Mouse (Mus musculus) bone marrow macrophage, adult 2 months (primary cell): ENCODE results near the gene Phgdh. TPM values are rescaled to one million over a fixed set of nuclear protein-coding genes. Genes with fewer than 3 reads are reported as not detected.

ENCODE experiments used
- H3K27ac ChIP-seq: 2 replicates; pipeline ENCODE4 v1.5.1; 2012; ENCODE audit warnings: low read depth, low read length; ENCODE audit not compliant: insufficient read depth
- H3K4me1 ChIP-seq: 2 replicates; pipeline ENCODE4 v1.6.1; 2012; ENCODE audit warnings: low read length; ENCODE audit not compliant: control insufficient read depth, insufficient read depth
- H3K4me3 ChIP-seq: 2 replicates; pipeline ENCODE4 v1.5.1; 2012; ENCODE audit warnings: mild to moderate bottlenecking, low read length, moderate library complexity; ENCODE audit not compliant: insufficient read depth
- CTCF ChIP-seq: IDR thresholded peaks from 2 replicates; pipeline ENCODE4 v1.5.1; 2012; ENCODE audit warnings: low read depth, mild to moderate bottlenecking, low read length, moderate library complexity
- POLR2A ChIP-seq: IDR thresholded peaks from 2 replicates; pipeline ENCODE4 v1.6.1; 2012; ENCODE audit warnings: mild to moderate bottlenecking, low read depth, low read length, borderline replicate concordance
- polyA plus RNA-seq: library from polyadenylated mRNA; stranded (reverse); fragments of >200 nt; gene quantifications from 2 replicates; pipeline ENCODE4 v1.2.4, GENCODE M21; 2012; ENCODE audit not compliant: missing spikeins, insufficient read depth, insufficient read length

Phgdh gene
- polyA plus RNA-seq, 1 experiment: 3.3 TPM

GRCm38 (mm10) chr3:98300266-98300665 lies 39.5 kb downstream of the Phgdh start:
- TF ChIP-seq CTCF: no peak
- no peak for TF ChIP-seq POLR2A
- Histone ChIP-seq H3K4me3 (no peak overlapping the region), H3K4me1 (no peaks in the 10 kb centered on the region), H3K27ac (no peak overlapping the region)

- no peak for TF ChIP-seq CTCF
- TF ChIP-seq POLR2A: no peak
- no peak overlapping the region for H3K4me3 ChIP-seq
- H3K4me1 ChIP-seq: no peaks in the 10 kb centered on the region
Observed at GRCm38 (mm10) chr3:98299391-98300100, 40.2 kb downstream of the Phgdh start.

GRCm38 (mm10) chr3:98295965-98296364 lies 43.8 kb downstream of the Phgdh start:
- H3K4me1 ChIP-seq: no peaks in the 10 kb centered on the region
- no peak overlapping the region for H3K4me3 ChIP-seq
- no peak overlapping the region for H3K27ac ChIP-seq
- TF ChIP-seq CTCF: no peak
- no peak for TF ChIP-seq POLR2A

More at GRCm38 (mm10) chr3:98299391-98300100, 40.2 kb downstream of the Phgdh start:
- H3K27ac ChIP-seq: no peak overlapping the region

- Histone ChIP-seq H3K27ac (no peak overlapping the region), H3K4me1 (no peaks in the 10 kb centered on the region), H3K4me3 (no peak overlapping the region)
- TF ChIP-seq CTCF (no peak), POLR2A (no peak)
Observed at GRCm38 (mm10) chr3:98291044-98291443, 48.7 kb downstream of the Phgdh start.

GRCm38 (mm10) chr3:98283205-98283604 lies 56.6 kb downstream of the Phgdh start:
- Histone ChIP-seq H3K4me3 (no peak overlapping the region), H3K4me1 (no peaks in the 10 kb centered on the region), H3K27ac (no peak overlapping the region)
- TF ChIP-seq CTCF: no peak
- no peak for TF ChIP-seq POLR2A

- no peak for TF ChIP-seq CTCF
- no peak for TF ChIP-seq POLR2A
- Histone ChIP-seq H3K4me3 (no peak overlapping the region), H3K27ac (no peak overlapping the region), H3K4me1 (no peaks in the 10 kb centered on the region)
Observed at GRCm38 (mm10) chr3:98282422-98282821, 57.4 kb downstream of the Phgdh start.

GRCm38 (mm10) chr3:98280933-98281678 lies 58.7 kb downstream of the Phgdh start:
- no peak overlapping the region for H3K4me3 ChIP-seq

GRCm38 (mm10) chr3:98280204-98280932 lies 59.4 kb downstream of the Phgdh start, which contains the start of gene Hmgcs2:
TSS of gene Hmgcs2 (plus strand) at chr3:98280435.
- Histone ChIP-seq H3K4me3 (no peak within 1 kb of the TSS), H3K27ac (no peak within 1 kb of the TSS), H3K4me1 (no peaks in the 10 kb centered on the region)
- no peak for TF ChIP-seq POLR2A
- no peak for TF ChIP-seq CTCF

More at GRCm38 (mm10) chr3:98280933-98281678, 58.7 kb downstream of the Phgdh start:
- TF ChIP-seq POLR2A (no peak), CTCF (peak; percentile 53; the same call in 1 of the 2 replicates)
- Histone ChIP-seq H3K4me1 (no peaks in the 10 kb centered on the region), H3K27ac (no peak overlapping the region)

GRCm38 (mm10) chr3:98279682-98280081 lies 60.1 kb downstream of the Phgdh start:
- no peak overlapping the region for H3K4me3 ChIP-seq
- TF ChIP-seq CTCF: no peak
- TF ChIP-seq POLR2A: no peak
- no peaks in the 10 kb centered on the region for H3K4me1 ChIP-seq
- H3K27ac ChIP-seq: no peak overlapping the region
